Mouse (Mus musculus): ENCODE results near the gene Asb13. TPM values are rescaled to one million over a fixed set of nuclear protein-coding genes. Genes with fewer than 3 reads are reported as not detected.

Gene Asb13
- polyA plus RNA-seq, 1 experiment from 2014 or later = 12.9 TPM

GRCm38 (mm10) chr13:3667288-3667873 lies 33.5 kb downstream of the Asb13 start:
- ATAC-seq = no peak
- Histone ChIP-seq H3K4me2 (no peak overlapping the region), H3K36me3 (ENCODE audit: poor library complexity, severe bottlenecking) (no peaks in the 10 kb centered on the region), H3K4me1 (no peaks in the 10 kb centered on the region), H3K9ac (no peak overlapping the region), H3K4me3 (no peak overlapping the region), H3K27ac (no peak overlapping the region), H3K27me3 (no peaks in the 10 kb centered on the region), H3K9me3 (replicated peaks) (no peaks in the 10 kb centered on the region)
- 83% methylated on average over 5 of the region's 5 CpGs for WGBS

GRCm38 (mm10) chr13:3668068-3668467 lies 34.2 kb downstream of the Asb13 start:
- Histone ChIP-seq H3K4me2 (no peak overlapping the region), H3K4me1 (no peaks in the 10 kb centered on the region), H3K27ac (no peak overlapping the region), H3K27me3 (no peaks in the 10 kb centered on the region), H3K9ac (no peak overlapping the region), H3K36me3 (ENCODE audit: poor library complexity, severe bottlenecking) (no peaks in the 10 kb centered on the region), H3K9me3 (replicated peaks) (no peaks in the 10 kb centered on the region), H3K4me3 (no peak overlapping the region)
- no peak for ATAC-seq
- WGBS = 89% methylated on average over 3 of the region's 3 CpGs

GRCm38 (mm10) chr13:3669611-3670010 lies 35.8 kb downstream of the Asb13 start:
- Histone ChIP-seq H3K36me3 (ENCODE audit: poor library complexity, severe bottlenecking) (no peaks in the 10 kb centered on the region), H3K4me1 (no peaks in the 10 kb centered on the region), H3K27ac (no peak overlapping the region), H3K4me2 (no peak overlapping the region), H3K27me3 (no peaks in the 10 kb centered on the region), H3K9ac (no peak overlapping the region), H3K4me3 (no peak overlapping the region), H3K9me3 (replicated peaks) (no peaks in the 10 kb centered on the region)
- ATAC-seq = no peak
- WGBS = 69% methylated on average over 1 of the region's 1 CpGs

- Histone ChIP-seq H3K27me3 (no peaks in the 10 kb centered on the region), H3K9ac (no peak overlapping the region), H3K4me2 (no peak overlapping the region), H3K36me3 (ENCODE audit: poor library complexity, severe bottlenecking) (no peaks in the 10 kb centered on the region), H3K27ac (no peak overlapping the region), H3K4me3 (no peak overlapping the region), H3K9me3 (replicated peaks) (no peaks in the 10 kb centered on the region), H3K4me1 (no peaks in the 10 kb centered on the region)
- WGBS = 93% methylated on average over 1 of the region's 1 CpGs
- no peak for ATAC-seq
These were observed 36.2 kb downstream of the Asb13 start for GRCm38 (mm10) chr13:3670039-3670438.

GRCm38 (mm10) chr13:3673151-3673550 lies 39.3 kb downstream of the Asb13 start:
- Histone ChIP-seq H3K36me3 (ENCODE audit: poor library complexity, severe bottlenecking) (no peaks in the 10 kb centered on the region), H3K4me2 (no peak overlapping the region), H3K9ac (no peak overlapping the region), H3K4me1 (no peaks in the 10 kb centered on the region), H3K27me3 (no peaks in the 10 kb centered on the region), H3K27ac (no peak overlapping the region), H3K4me3 (no peak overlapping the region), H3K9me3 (replicated peaks) (no peaks in the 10 kb centered on the region)
- ATAC-seq = no peak
- 79% methylated on average over 3 of the region's 3 CpGs for WGBS

- Histone ChIP-seq H3K9me3 (replicated peaks) (no peaks in the 10 kb centered on the region), H3K4me1 (no peaks in the 10 kb centered on the region), H3K9ac (no peak overlapping the region), H3K36me3 (ENCODE audit: poor library complexity, severe bottlenecking) (no peaks in the 10 kb centered on the region), H3K4me3 (no peak overlapping the region), H3K27ac (no peak overlapping the region), H3K27me3 (no peaks in the 10 kb centered on the region), H3K4me2 (no peak overlapping the region)
- WGBS = 70% methylated on average over 4 of the region's 4 CpGs
- ATAC-seq = no peak
These were observed 39.8 kb downstream of the Asb13 start for GRCm38 (mm10) chr13:3673622-3674021.

GRCm38 (mm10) chr13:3675855-3676254 lies 42.0 kb downstream of the Asb13 start:
- Histone ChIP-seq H3K27me3 (no peaks in the 10 kb centered on the region), H3K4me1 (no peaks in the 10 kb centered on the region), H3K9ac (no peak overlapping the region), H3K27ac (no peak overlapping the region), H3K4me2 (no peak overlapping the region), H3K9me3 (replicated peaks) (no peaks in the 10 kb centered on the region), H3K4me3 (no peak overlapping the region), H3K36me3 (ENCODE audit: poor library complexity, severe bottlenecking) (no peaks in the 10 kb centered on the region)
- ATAC-seq = no peak
- 90% methylated on average over 4 of the region's 4 CpGs for WGBS

GRCm38 (mm10) chr13:3679098-3679497 lies 45.3 kb downstream of the Asb13 start:
- ATAC-seq = no peak
- H3K4me2 ChIP-seq = no peak overlapping the region
- WGBS = 91% methylated on average over 4 of the region's 4 CpGs
- H3K9me3 ChIP-seq (replicated peaks) = no peaks in the 10 kb centered on the region
- no peaks in the 10 kb centered on the region for H3K4me1 ChIP-seq
- no peaks in the 10 kb centered on the region for H3K27me3 ChIP-seq
- no peak overlapping the region for H3K4me3 ChIP-seq
- no peak overlapping the region for H3K27ac ChIP-seq
- no peak overlapping the region for H3K9ac ChIP-seq
- no peaks in the 10 kb centered on the region for H3K36me3 ChIP-seq (ENCODE audit: poor library complexity, severe bottlenecking)

- H3K9ac ChIP-seq = no peak overlapping the region
- no peaks in the 10 kb centered on the region for H3K4me1 ChIP-seq
- H3K4me3 ChIP-seq = no peak overlapping the region
- H3K27me3 ChIP-seq = no peaks in the 10 kb centered on the region
- H3K27ac ChIP-seq = no peak overlapping the region
- WGBS = 68% methylated on average over 1 of the region's 1 CpGs
- no peaks in the 10 kb centered on the region for H3K36me3 ChIP-seq (ENCODE audit: poor library complexity, severe bottlenecking)
- ATAC-seq = no peak
- H3K9me3 ChIP-seq (replicated peaks) = no peaks in the 10 kb centered on the region
- H3K4me2 ChIP-seq = no peak overlapping the region
These were observed 52.5 kb downstream of the Asb13 start for GRCm38 (mm10) chr13:3686306-3686705.

- H3K4me1 ChIP-seq = peaks cover 4% of the 10 kb centered on the region
- H3K4me2 ChIP-seq = no peak overlapping the region
- peak; percentile 45; the same call in 1 of the 2 replicates for ATAC-seq
- whole genome bisulfite sequencing = 15% methylated on average over 11 of the region's 11 CpGs
- H3K36me3 ChIP-seq (ENCODE audit: poor library complexity, severe bottlenecking) = no peaks in the 10 kb centered on the region
- no peak overlapping the region for H3K4me3 ChIP-seq
- H3K9ac ChIP-seq = no peak overlapping the region
- no peaks in the 10 kb centered on the region for H3K9me3 ChIP-seq (replicated peaks)
- H3K27me3 ChIP-seq = no peaks in the 10 kb centered on the region
- no peak overlapping the region for H3K27ac ChIP-seq
These were observed 60.9 kb downstream of the Asb13 start for GRCm38 (mm10) chr13:3694599-3695343.

- no peaks in the 10 kb centered on the region for H3K36me3 ChIP-seq (ENCODE audit: poor library complexity, severe bottlenecking)
- H3K4me3 ChIP-seq = no peak overlapping the region
- H3K27me3 ChIP-seq = no peaks in the 10 kb centered on the region
- no peak for ATAC-seq
- H3K4me1 ChIP-seq = peaks cover 4% of the 10 kb centered on the region
- 83% methylated on average over 8 of the region's 8 CpGs for WGBS
- no peak overlapping the region for H3K9ac ChIP-seq
- H3K27ac ChIP-seq = no peak overlapping the region
- no peaks in the 10 kb centered on the region for H3K9me3 ChIP-seq (replicated peaks)
- no peak overlapping the region for H3K4me2 ChIP-seq
These were observed 63.3 kb downstream of the Asb13 start for GRCm38 (mm10) chr13:3696977-3697735.

GRCm38 (mm10) chr13:3700752-3701151 lies 66.9 kb downstream of the Asb13 start:
- H3K27ac ChIP-seq = no peak overlapping the region
- H3K4me2 ChIP-seq = no peak overlapping the region
- no peaks in the 10 kb centered on the region for H3K36me3 ChIP-seq (ENCODE audit: poor library complexity, severe bottlenecking)
- H3K4me1 ChIP-seq = no peaks in the 10 kb centered on the region
- H3K9me3 ChIP-seq (replicated peaks) = no peaks in the 10 kb centered on the region
- no peak overlapping the region for H3K4me3 ChIP-seq
- no peak for ATAC-seq
- H3K9ac ChIP-seq = no peak overlapping the region
- WGBS = 85% methylated on average over 4 of the region's 4 CpGs
- no peaks in the 10 kb centered on the region for H3K27me3 ChIP-seq

Data from forebrain, embryonic 13.5 days (tissue).